Mouse (Mus musculus) limb, embryonic 14.5 days (tissue): ENCODE measurements around the gene Elac2. TPM values are rescaled to one million over a fixed set of nuclear protein-coding genes. Genes with fewer than 3 reads are reported as not detected.

Experiments
- ATAC-seq: fragments of 200-750 bp; cut with Nextera tagmentation; 2 replicates; pipeline ENCODE4 v1.8.0; 2017; ENCODE audit warnings: low read depth, moderate number of reproducible peaks, moderate TSS enrichment; ENCODE audit not compliant: low FRiP score
- DNase-seq: peaks from one replicate; pipeline ENCODE4 v3.0.0-alpha.2; 2015; ENCODE audit warnings: low spot score
- H3K27ac ChIP-seq: fragments of 300-500 bp; sonication (generic); replicated peaks from 2 replicates; pipeline ENCODE4 v1.5.1; 2014; ENCODE audit warnings: low read depth, mild to moderate bottlenecking, low read length, moderate library complexity, mixed read lengths
- H3K27me3 ChIP-seq: fragments of 300-500 bp; sonication (generic); 2 replicates; pipeline ENCODE4 v1.6.1; 2014; ENCODE audit warnings: low read length, mixed read lengths; ENCODE audit not compliant: control insufficient read depth, insufficient read depth
- H3K36me3 ChIP-seq: fragments of 300-500 bp; sonication (generic); 2 replicates; pipeline ENCODE4 v1.6.1; 2014; ENCODE audit warnings: mild to moderate bottlenecking, low read length, moderate library complexity, mixed read lengths; ENCODE audit not compliant: control insufficient read depth, insufficient read depth
- H3K4me1 ChIP-seq: fragments of 300-500 bp; sonication (generic); 2 replicates; pipeline ENCODE4 v1.6.1; 2014; ENCODE audit warnings: antibody characterized with exemption, low read length, mixed read lengths; ENCODE audit not compliant: control insufficient read depth, insufficient read depth
- H3K4me2 ChIP-seq: fragments of 300-500 bp; sonication (generic); replicated peaks from 2 replicates; pipeline ENCODE4 v1.6.1; 2014; ENCODE audit warnings: low read depth, mild to moderate bottlenecking, low read length, moderate library complexity; ENCODE audit not compliant: severe bottlenecking
- H3K4me3 ChIP-seq: fragments of 300-500 bp; sonication (generic); replicated peaks from 2 replicates; pipeline ENCODE4 v1.5.1; 2014; ENCODE audit warnings: low read length
- H3K9ac ChIP-seq: fragments of 300-500 bp; sonication (generic); 2 replicates; pipeline ENCODE4 v1.6.1; 2014; ENCODE audit warnings: mild to moderate bottlenecking, low read depth, low read length, moderate library complexity; ENCODE audit not compliant: severe bottlenecking
- H3K9me3 ChIP-seq: fragments of 300-500 bp; sonication (generic); 2 replicates; pipeline ENCODE4 v1.6.1; 2016; ENCODE audit warnings: low read length; ENCODE audit not compliant: control insufficient read depth
- POLR2A ChIP-seq: fragments of 200-500 bp; IDR thresholded peaks from 2 replicates; pipeline ENCODE4 v1.8.0; 2012; ENCODE audit warnings: inconsistent platforms, mild to moderate bottlenecking, moderate library complexity, borderline replicate concordance; ENCODE audit not compliant: insufficient read depth, insufficient read length; ENCODE audit errors: extremely low read depth
- WGBS: fragments of 180-500 bp; shearing (Covaris S2); extraction: QIAGEN DNeasy Blood & Tissue Kit; methylation state at CpG from one replicate; pipeline ENCODE4 v1.1.7; 2014; 5-methylcytosine and 5-hydroxymethylcytosine counted together
- polyA plus RNA-seq, 2 experiments: library from polyadenylated mRNA; depleted of rRNA in 1 of 2; stranded (reverse) in 1 of 2; unstranded in 1 of 2; fragments of >200 nt; fragmentation: Nextera tagmentation in 1 of 2; extraction: Ambion mirVana in 1 of 2; gene quantifications; 2 replicates each; pipeline versions ENCODE4 v1.2.1 to v1.2.3; 2012 to 2014

Gene Elac2
- polyA plus RNA-seq, 2 experiments = 26.7 to 27.1 TPM

GRCm38 (mm10) chr11:65020744-65021143 is 41.9 kb downstream of the Elac2 start:
- Histone ChIP-seq H3K4me1 (no peaks in the 10 kb centered on the region), H3K27ac (no peak overlapping the region), H3K36me3 (0 out of 2 replicates have a peak, but pooled peaks cover 2% of the 10 kb centered on the region), H3K9me3 (no peaks in the 10 kb centered on the region), H3K4me2 (no peak overlapping the region), H3K4me3 (no peak overlapping the region), H3K9ac (no peak overlapping the region), H3K27me3 (no peaks in the 10 kb centered on the region)
- WGBS = 88% methylated on average over 4 of the region's 4 CpGs
- TF ChIP-seq POLR2A = no peak
- no peak for ATAC-seq
- DNase-seq = no peak

GRCm38 (mm10) chr11:65022771-65023170 is 43.9 kb downstream of the Elac2 start:
- WGBS = 90% methylated on average over 11 of the region's 11 CpGs
- TF ChIP-seq POLR2A = no peak
- ATAC-seq = no peak
- H3K4me1 ChIP-seq = no peaks in the 10 kb centered on the region
- no peaks in the 10 kb centered on the region for H3K9me3 ChIP-seq
- H3K4me3 ChIP-seq = no peak overlapping the region
- no peak for DNase-seq
- H3K27me3 ChIP-seq = no peaks in the 10 kb centered on the region
- H3K36me3 ChIP-seq = 0 out of 2 replicates have a peak, but pooled peaks cover 2% of the 10 kb centered on the region
- no peak overlapping the region for H3K27ac ChIP-seq
- H3K4me2 ChIP-seq = no peak overlapping the region
- no peak overlapping the region for H3K9ac ChIP-seq

GRCm38 (mm10) chr11:65028049-65028448 is 49.2 kb downstream of the Elac2 start:
- Histone ChIP-seq H3K27ac (no peak overlapping the region), H3K4me1 (no peaks in the 10 kb centered on the region), H3K4me2 (no peak overlapping the region), H3K9ac (no peak overlapping the region), H3K36me3 (no peaks in the 10 kb centered on the region; the same call in 1 of the 2 replicates), H3K27me3 (no peaks in the 10 kb centered on the region), H3K9me3 (no peaks in the 10 kb centered on the region), H3K4me3 (no peak overlapping the region)
- ATAC-seq = no peak
- no peak for DNase-seq
- no peak for TF ChIP-seq POLR2A
- WGBS = 69% methylated on average over 5 of the region's 5 CpGs

- no peak for ATAC-seq
- TF ChIP-seq POLR2A = no peak
- Histone ChIP-seq H3K4me3 (no peak overlapping the region), H3K4me1 (no peaks in the 10 kb centered on the region), H3K9ac (no peak overlapping the region), H3K36me3 (no peaks in the 10 kb centered on the region; the same call in 1 of the 2 replicates), H3K27ac (no peak overlapping the region), H3K4me2 (no peak overlapping the region), H3K27me3 (no peaks in the 10 kb centered on the region), H3K9me3 (no peaks in the 10 kb centered on the region)
- WGBS = 66% methylated on average over 1 of the region's 1 CpGs
- DNase-seq = no peak
Observed at GRCm38 (mm10) chr11:65030201-65030600, 51.4 kb downstream of the Elac2 start.

- Histone ChIP-seq H3K27ac (no peak overlapping the region), H3K9ac (no peak overlapping the region), H3K4me3 (no peak overlapping the region), H3K36me3 (no peaks in the 10 kb centered on the region; the same call in 1 of the 2 replicates), H3K9me3 (no peaks in the 10 kb centered on the region), H3K4me1 (no peaks in the 10 kb centered on the region), H3K27me3 (no peaks in the 10 kb centered on the region), H3K4me2 (no peak overlapping the region)
- WGBS = 86% methylated on average over 7 of the region's 7 CpGs
- ATAC-seq (no peak), DNase-seq (no peak)
- TF ChIP-seq POLR2A = no peak
Observed at GRCm38 (mm10) chr11:65032221-65032620, 53.4 kb downstream of the Elac2 start.

- 19% methylated on average over 2 of the region's 2 CpGs for WGBS
- H3K27me3 ChIP-seq = no peaks in the 10 kb centered on the region
- TF ChIP-seq POLR2A = no peak
- H3K9me3 ChIP-seq = no peaks in the 10 kb centered on the region
- ATAC-seq (no peak), DNase-seq (no peak)
- H3K9ac ChIP-seq = no peak overlapping the region
- H3K36me3 ChIP-seq = no peaks in the 10 kb centered on the region
- H3K27ac ChIP-seq = no peak overlapping the region
- no peak overlapping the region for H3K4me3 ChIP-seq
- no peak overlapping the region for H3K4me2 ChIP-seq
- peaks cover 4% of the 10 kb centered on the region; the same call in 1 of the 2 replicates for H3K4me1 ChIP-seq
Observed at GRCm38 (mm10) chr11:65038996-65039395, 60.2 kb downstream of the Elac2 start.
